Mouse (Mus musculus) CD4-positive helper T cell, adult 2 months (primary cell): ENCODE measurements around the gene Eif4e3.
A peak's percentile ranks its signal among the peaks of the same experiment; 100 is the strongest.

Experiments used
- DNase-seq: peaks from one replicate; pipeline ENCODE4 v3.0.0-alpha.2; 2012; ENCODE audit warnings: low read depth, missing footprints, low spot score

Eif4e3 gene

DNA sequence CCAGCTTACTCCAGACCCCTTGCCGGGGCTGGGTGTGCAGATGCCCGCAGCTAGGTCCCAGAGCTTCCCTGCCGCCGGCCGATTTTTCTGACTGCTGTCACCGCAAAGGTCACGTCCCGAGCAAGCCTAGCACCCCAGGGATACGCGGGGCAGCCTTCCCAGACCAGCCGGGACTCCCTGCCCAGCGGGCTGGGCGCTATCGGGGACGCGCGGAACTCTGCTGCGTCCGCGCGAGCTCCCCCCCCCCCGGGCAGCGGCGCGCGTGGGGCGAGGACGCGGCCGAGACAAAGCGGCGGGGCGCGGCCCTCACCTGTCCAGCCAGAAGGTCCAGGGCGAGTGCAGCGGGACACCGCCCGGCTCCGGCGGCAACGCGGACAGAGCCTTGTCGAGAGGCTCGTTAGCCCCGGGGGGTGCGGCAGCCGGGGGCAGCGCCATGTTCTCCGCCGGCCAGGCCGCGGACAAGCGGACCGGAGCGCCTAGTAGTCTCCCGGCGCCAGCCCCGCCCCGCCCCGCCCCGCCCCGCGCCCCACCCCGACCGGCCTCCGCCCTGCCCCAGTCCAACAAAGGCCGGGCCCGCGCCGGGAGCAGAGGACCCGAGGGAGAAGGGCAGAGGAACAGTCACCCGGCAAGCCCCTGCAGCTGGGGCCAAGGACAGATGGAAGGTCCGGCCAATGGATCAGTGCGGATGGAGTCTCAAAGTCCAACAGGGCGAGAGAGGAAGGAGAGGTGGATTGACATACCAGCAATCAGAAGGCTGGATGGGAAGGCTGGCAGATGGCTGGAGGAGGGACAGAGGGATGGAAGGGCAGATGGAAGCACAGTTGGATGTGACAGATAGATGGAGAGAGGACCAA, at the start of gene Eif4e3, which contains the start of gene Gm20696:
Gene Eif4e3, minus strand, starts transcription at position 454 of the 854 bp plus-strand sequence.
Gene Gm20696, minus strand, starts transcription at position 480 of the 854 bp plus-strand sequence.
- DNase-seq: peak; percentile 48

DNA sequence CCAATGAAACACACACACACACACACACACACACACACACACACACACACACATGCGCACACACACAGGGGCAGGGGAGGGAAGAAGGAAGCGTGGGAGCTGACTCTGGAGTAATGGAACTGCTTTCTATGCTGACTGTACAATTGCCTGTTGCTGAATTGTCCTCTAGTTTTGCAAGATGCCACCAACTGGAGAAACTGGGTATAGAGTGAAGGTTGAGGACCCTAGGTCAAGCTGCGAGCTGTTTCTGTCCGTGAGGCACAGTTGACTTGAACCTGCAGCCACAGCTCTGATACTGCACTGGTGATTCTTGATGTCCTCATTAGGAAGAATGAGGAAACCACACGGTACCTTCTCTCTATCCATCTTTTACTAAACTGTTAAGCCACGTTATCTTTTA, 49.3 kb upstream of the Eif4e3 start:
- DNase-seq: no peak

DNA sequence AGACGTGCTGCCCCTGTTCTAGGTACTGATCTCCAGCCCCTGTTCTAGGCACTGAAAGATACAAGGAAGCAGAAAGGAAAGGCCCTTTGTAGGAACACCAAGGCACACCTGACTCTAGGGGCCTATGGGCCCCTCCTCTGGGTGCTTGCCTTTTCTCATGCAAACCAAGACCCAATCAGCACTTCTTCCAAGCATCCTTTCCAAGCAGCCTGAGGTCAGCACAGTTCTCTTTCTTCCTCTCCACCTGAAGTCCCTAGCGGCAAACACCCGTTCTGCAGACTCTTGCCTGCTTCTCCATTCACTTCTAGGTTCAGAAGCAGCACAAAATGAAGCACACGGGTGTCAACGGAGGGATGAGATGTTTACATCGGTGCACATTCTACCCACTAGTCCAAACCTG, 48.6 kb upstream of the Eif4e3 start:
- no peak for DNase-seq

DNA sequence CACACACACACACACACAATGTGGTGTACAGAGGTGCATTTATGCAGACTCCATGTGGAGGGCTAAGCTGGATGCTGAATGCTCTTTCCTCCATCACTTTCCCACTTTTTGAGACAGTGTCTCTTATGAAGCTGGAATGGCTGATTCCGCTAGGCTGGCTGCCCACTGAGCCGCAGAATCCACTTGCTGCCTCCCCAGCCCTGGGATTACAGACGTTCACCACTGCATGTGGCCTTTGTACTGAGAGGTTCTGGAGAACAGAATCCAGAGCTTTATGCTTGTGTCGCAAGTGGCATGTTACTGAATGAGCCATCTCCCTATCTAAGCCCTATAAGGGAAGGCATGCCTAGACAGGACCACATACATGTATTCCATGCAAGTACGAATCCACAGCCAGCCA, 46.7 kb upstream of the Eif4e3 start:
- no peak for DNase-seq

GRCm38 (mm10) chr6:99711576-99712101, 45.1 kb upstream of the Eif4e3 start:
- no peak for DNase-seq

DNA sequence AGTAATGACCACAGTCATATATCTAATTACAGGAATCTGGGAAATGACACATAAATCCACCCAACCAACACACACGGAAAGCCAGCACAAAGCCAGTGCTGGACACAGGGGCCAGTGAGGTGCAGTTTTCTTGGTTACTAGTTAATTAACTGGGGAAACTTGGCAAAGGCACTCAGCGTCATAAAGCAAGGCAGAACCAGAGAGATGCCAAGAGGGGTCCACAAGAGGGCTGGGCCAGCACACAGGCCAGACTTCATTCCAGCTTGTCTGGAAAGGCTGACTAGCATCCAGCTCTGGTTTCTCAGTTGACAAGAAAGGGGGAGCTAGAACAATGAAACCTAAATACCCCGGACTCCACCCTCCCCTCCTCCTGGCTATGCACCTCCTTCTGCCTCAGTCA, 33.9 kb upstream of the Eif4e3 start:
- no peak for DNase-seq

GRCm38 (mm10) chr6:99692916-99693841, 26.6 kb upstream of the Eif4e3 start:
- DNase-seq: no peak

GRCm38 (mm10) chr6:99692206-99692915, 25.8 kb upstream of the Eif4e3 start, which contains the start of gene Gpr27:
TSS of gene Gpr27 (plus strand) at chr6:99692679.
- DNase-seq: peak; percentile 6

GRCm38 (mm10) chr6:99691666-99692205, 25.2 kb upstream of the Eif4e3 start:
- no peak for DNase-seq

DNA sequence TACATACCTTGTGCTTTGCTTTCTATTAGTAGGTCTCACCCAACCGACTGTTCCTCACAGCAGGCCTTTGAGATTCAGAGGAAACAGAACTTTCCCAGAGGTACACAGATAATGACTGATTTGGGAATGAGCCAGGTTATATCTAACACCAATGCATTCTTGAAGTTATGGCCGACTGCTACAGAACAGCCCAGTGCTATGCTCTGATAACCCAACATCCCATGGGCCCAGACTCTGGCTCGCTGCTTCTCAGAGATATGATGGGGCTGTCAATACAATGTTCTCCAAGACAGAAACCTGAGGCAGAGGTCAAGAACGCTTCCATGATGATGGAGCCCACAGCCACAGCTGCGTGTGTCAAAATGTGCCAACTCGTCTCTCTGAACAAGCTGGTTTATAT, 21.9 kb upstream of the Eif4e3 start:
- DNase-seq: no peak

DNA sequence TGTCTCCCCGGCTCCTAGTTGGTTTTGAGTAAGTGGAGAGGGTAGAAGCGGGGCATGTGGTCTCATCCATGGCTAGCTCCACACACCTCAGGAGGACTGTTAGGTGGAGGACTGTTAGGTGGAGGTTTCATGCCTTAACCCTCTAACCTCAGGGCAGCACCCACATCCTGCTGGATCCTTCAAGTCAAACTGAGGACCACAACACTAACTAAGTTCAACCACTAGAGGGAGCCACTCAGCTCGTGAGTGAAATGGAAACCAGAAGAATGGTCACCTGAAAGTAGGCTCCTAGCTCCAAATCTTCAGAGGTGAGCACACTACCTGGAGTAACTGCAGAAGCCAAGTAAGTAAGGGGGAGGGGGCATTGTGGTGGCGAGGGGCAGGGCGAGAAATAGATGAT, 18.3 kb upstream of the Eif4e3 start:
- DNase-seq: peak; percentile 72

DNA sequence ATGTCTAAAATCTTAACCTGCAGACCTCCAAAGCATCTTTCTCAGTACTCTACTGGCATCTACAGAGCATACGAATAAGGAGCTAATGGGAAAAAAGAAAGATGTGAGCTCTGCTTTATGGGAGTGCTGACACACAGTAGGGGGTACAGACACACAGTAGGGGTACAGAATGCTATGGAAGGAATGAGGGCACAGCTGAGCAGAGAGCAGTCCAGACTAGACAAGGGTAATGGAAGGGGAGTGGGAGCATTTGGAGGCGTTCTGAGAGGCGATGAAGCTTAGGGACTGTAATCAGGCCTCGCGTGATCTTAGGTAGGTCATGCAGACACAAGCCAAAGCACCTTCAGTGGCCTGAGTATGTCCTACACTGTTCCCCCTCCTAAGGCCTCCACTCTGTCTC, 17.4 kb upstream of the Eif4e3 start:
- DNase-seq: no peak

GRCm38 (mm10) chr6:99678108-99678507, 11.5 kb upstream of the Eif4e3 start:
- DNase-seq: no peak

DNA sequence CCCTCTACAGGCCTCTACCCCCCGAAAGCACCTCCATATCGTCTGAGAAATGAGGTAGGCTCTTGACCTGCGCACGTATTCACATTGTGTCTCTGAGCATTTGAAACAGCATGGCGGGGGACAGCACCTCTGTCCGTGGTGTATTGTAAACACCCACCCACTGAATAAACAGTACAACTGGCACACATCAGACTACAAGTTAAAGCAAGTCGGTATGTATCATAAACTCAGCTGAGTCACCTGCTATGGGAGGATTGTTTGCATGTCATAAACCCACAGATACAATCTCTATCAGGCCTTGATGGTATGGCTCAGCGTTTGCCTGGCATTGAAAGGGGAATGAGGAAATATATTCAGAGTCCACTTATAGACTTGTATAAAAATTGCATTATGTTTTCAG, 10.8 kb upstream of the Eif4e3 start:
- no peak for DNase-seq

GRCm38 (mm10) chr6:99674482-99674881, 7.9 kb upstream of the Eif4e3 start:
- no peak for DNase-seq

GRCm38 (mm10) chr6:99671768-99672167, 5.2 kb upstream of the Eif4e3 start:
- no peak for DNase-seq

- peak; percentile 72 for DNase-seq
These were observed 4.0 kb upstream of the Eif4e3 start for GRCm38 (mm10) chr6:99670481-99671119.

GRCm38 (mm10) chr6:99669481-99670325, 3.1 kb upstream of the Eif4e3 start:
- DNase-seq: no peak

- no peak for DNase-seq
These were observed 719 bp upstream of the Eif4e3 start for GRCm38 (mm10) chr6:99667290-99667689.
